Mouse (Mus musculus) adipose tissue, adult 10 weeks (tissue): Measurements from ENCODE around the gene Scel. TPM values are rescaled to one million over a fixed set of nuclear protein-coding genes. Genes with fewer than 3 reads are reported as not detected.

Source experiments
- polyA plus RNA-seq: library from polyadenylated mRNA; stranded (reverse); fragments of 350-450 nt; fragmentation: Illumina TruSeq; extraction: RNeasy Lipid Tissue Mini Kit (QIAGEN cat#74804); gene quantifications from one replicate; pipeline ENCODE4 v1.2.3, GENCODE M21; 2014; ENCODE audit warnings: low read depth, low replicate concordance

The Scel gene
- polyA plus RNA-seq, result 18.1 TPM

DNA sequence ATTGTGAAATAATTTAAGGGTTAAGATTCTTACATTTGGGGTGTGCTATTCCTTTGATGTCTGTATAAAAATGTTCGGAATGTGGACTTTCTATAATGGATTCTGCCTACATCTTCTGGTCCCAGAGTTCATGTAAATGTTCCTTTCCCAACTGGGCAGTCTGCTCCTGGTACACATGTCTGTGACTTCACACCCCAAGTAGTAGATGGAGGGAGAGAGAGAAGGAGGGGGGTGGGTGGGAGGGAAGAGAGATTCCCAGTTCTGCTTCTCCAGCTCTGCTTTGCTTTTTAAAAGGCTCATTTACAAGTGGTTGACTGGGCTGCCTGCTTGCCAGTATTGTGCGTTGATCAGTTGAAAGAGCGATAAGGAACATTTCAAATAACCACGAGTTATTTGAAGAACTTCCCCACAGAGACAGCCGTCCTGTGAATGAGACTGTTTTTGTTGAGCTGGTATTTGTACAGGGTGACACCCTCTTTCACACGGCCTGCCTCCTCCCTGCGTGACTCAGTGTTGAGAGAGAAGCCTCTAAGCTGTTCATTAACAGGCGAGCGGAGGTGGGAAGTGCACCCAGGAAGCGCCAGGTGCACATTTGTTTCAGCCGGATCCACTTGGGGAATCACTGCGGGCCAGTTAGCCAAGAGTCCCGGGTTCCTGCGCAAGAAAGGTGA is at the start of gene Scel:
Scel (plus strand) TSS at position 541 of the 671 bp plus-strand sequence.

DNA sequence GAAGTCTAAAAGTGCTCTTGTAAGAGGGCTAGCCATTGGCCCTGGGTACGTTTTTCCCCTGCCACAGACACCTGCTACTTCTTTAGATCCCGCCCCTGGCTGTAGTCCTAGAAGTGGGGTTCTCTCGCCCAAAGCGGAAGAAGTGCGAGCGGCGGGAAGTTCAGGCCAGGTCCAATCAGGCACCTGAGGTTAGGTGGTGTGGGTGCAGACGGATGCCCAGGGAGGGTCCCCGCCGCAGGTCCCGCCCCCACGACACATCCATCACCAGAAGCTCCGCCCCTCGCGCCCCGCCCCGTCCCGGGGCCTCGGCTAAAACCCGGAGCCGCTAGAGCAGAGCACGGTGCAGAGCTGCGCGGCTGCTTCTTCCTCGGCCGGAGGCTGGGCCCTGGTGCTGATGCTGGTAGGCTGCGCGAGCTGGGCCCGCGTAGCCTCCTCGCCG is 136.8 kb downstream of the Scel start, which contains the start of gene Slain1:
Slain1 (plus strand) TSS at position 333 of the 439 bp plus-strand sequence.

Other genes with a start within 250 kb of the Scel start
- 114 TPM for gene Mycbp2, start 166.5 kb upstream of the Scel start, polyA plus RNA-seq
- 2.2 TPM for gene Slain1, start 136.9 kb downstream of the Scel start, polyA plus RNA-seq